Mouse (Mus musculus): ENCODE results near the gene Ufsp1. TPM values are rescaled to one million over a fixed set of nuclear protein-coding genes. Genes with fewer than 3 reads are reported as not detected.

Ufsp1 gene
- total and polyA plus RNA-seq, 3 experiments, result 6.9 to 16.1 TPM; not detected in 1

- TF ChIP-seq CHD1 (IDR thresholded peaks at IDR 0.05; ENCODE audit: low read depth, low read length), result peak; percentile 97
- peak; percentile 63; the same call in 1 of the 2 replicates for TF ChIP-seq ZMIZ1 (IDR thresholded peaks at IDR 0.05; ENCODE audit: low read depth, low read length)
Measured at GRCm38 (mm10) chr5:137293839-137294743, at the start of gene Ufsp1 (continued).

- Histone ChIP-seq H3K9ac (ENCODE audit: control insufficient read depth, low read depth, low read length, poor library complexity, severe bottlenecking) (peak overlapping the region; percentile 48), H3K27ac (ENCODE audit: control insufficient read depth, low read depth, low read length) (peak overlapping the region; percentile 67), H3K36me3 (ENCODE audit: control insufficient read depth in 1 of 2, insufficient read depth in 2 of 2, low read length in 2 of 2) (peaks cover 0 to 10% of the 10 kb centered on the region in 2 experiments; a peak in 2 of 4 replicates), H3K27me3 (ENCODE audit: control insufficient read depth in 1 of 2, insufficient read depth in 2 of 2, low read length in 2 of 2) (no peaks in the 10 kb centered on the region), H3K79me2 (ENCODE audit: control insufficient read depth, insufficient read depth, low read length, poor library complexity) (no peaks in the 10 kb centered on the region), H3K4me3 (ENCODE audit: control insufficient read depth in 1 of 2, insufficient read depth in 1 of 2, low read depth in 2 of 2, low read length in 2 of 2) (peak overlapping the region; percentile 29 to 39), H3K9me3 (replicated peaks; ENCODE audit: insufficient read depth, low read length) (no peaks in the 10 kb centered on the region), H3K4me1 (ENCODE audit: control insufficient read depth in 1 of 2, insufficient read depth in 2 of 2, low read length in 2 of 2) (peaks cover 3 to 17% of the 10 kb centered on the region in 2 experiments; a peak in 3 of 4 replicates)
- DNase-seq (ENCODE audit: low read depth, low spot score), result peak; percentile 69
- TF ChIP-seq EP300 (IDR thresholded peaks at IDR 0.05; ENCODE audit: low read depth in 1 of 2, low read length in 2 of 2) (peak; percentile 81 to 92), ETS1 (IDR thresholded peaks at IDR 0.05; ENCODE audit: low read depth, low read length) (peak; percentile 83), JUND (IDR thresholded peaks at IDR 0.05; ENCODE audit: low read depth, low read length) (no peak), TBP (IDR thresholded peaks at IDR 0.05; ENCODE audit: low read depth, low read length) (no peak), GATA1 (IDR thresholded peaks at IDR 0.05; ENCODE audit: low read depth, low read length) (peak; percentile 85), NRF1 (IDR thresholded peaks at IDR 0.05; ENCODE audit: insufficient read depth, low read depth, low read length, poor library complexity, severe bottlenecking) (no peak), TCF12 (IDR thresholded peaks at IDR 0.05; ENCODE audit: low read depth, low read length) (peak; percentile 89), POLR2AphosphoS2 (IDR thresholded peaks at IDR 0.05; ENCODE audit: low read length) (no peak; the same call in 1 of the 2 replicates), USF1 (IDR thresholded peaks at IDR 0.05; ENCODE audit: low read depth, low read length) (peak; percentile 72), SMC3 (IDR thresholded peaks at IDR 0.05; ENCODE audit: low read depth, low read length) (no peak), MYC (IDR thresholded peaks at IDR 0.05; ENCODE audit: low read depth, low read length) (no peak), MAFK (IDR thresholded peaks at IDR 0.05; ENCODE audit: borderline replicate concordance, low read depth, low read length) (no peak), MEF2A (IDR thresholded peaks at IDR 0.05; ENCODE audit: extremely low read depth, insufficient replicate concordance, low read depth, low read length, poor library complexity, severe bottlenecking) (no peak), RCOR1 (IDR thresholded peaks at IDR 0.05; ENCODE audit: low read depth, low read length) (peak; percentile 56; the same call in 1 of the 2 replicates), CHD1 (IDR thresholded peaks at IDR 0.05; ENCODE audit: low read depth, low read length) (no peak), BHLHE40 (IDR thresholded peaks at IDR 0.05; ENCODE audit: borderline replicate concordance, low read depth, low read length) (peak; percentile 42; the same call in 1 of the 2 replicates), NELFE (IDR thresholded peaks at IDR 0.05; ENCODE audit: low read depth, low read length) (no peak), KAT2A (conservative IDR thresholded peaks at IDR 0.05; ENCODE audit: low read depth, low read length) (no peak), USF2 (IDR thresholded peaks at IDR 0.05; ENCODE audit: borderline replicate concordance in 1 of 2, insufficient read depth in 1 of 2, low read depth in 1 of 2, low read length in 2 of 2) (no peak), TAL1 (IDR thresholded peaks at IDR 0.05; ENCODE audit: low read length) (peak; percentile 46), ELF1 (IDR thresholded peaks at IDR 0.05; ENCODE audit: low read depth, low read length) (0 out of 2 replicates have a peak, but pooled peaks have one; percentile 7), MAZ (IDR thresholded peaks at IDR 0.05; ENCODE audit: low read depth, low read length) (no peak), MAX (IDR thresholded peaks at IDR 0.05; ENCODE audit: low read length) (no peak), POLR2A (IDR thresholded peaks at IDR 0.05; ENCODE audit: control insufficient read depth in 1 of 2, insufficient read depth in 1 of 2, low read depth in 1 of 2, low read length in 2 of 2, poor library complexity in 1 of 2) (no peak; a peak in 1 of 4 replicates), UBTF (IDR thresholded peaks at IDR 0.05; ENCODE audit: borderline replicate concordance, insufficient read depth, low read depth, low read length) (no peak), POLR2AphosphoS5 (IDR thresholded peaks at IDR 0.05; ENCODE audit: borderline replicate concordance, low read depth, low read length) (no peak), ZNF384 (IDR thresholded peaks at IDR 0.05; ENCODE audit: low read depth, low read length) (no peak), ZMIZ1 (IDR thresholded peaks at IDR 0.05; ENCODE audit: low read depth, low read length) (no peak), CTCF (IDR thresholded peaks at IDR 0.05 in 2 of 3, conservative IDR thresholded peaks at IDR 0.05 in 1 of 3; ENCODE audit: control insufficient read depth in 1 of 3, insufficient read depth in 1 of 3, low read depth in 2 of 3, low read length in 3 of 3, poor library complexity in 1 of 3, severe bottlenecking in 1 of 3) (no peak), MXI1 (IDR thresholded peaks at IDR 0.05; ENCODE audit: low read depth, low read length) (no peak)
Measured at GRCm38 (mm10) chr5:137263897-137264720, 30.3 kb upstream of the Ufsp1 start.

All from MEL (cell line).